Mouse (Mus musculus) Patski (cell line): Measurements from ENCODE around the gene Klhl40. TPM values are rescaled to one million over a fixed set of nuclear protein-coding genes. Genes with fewer than 3 reads are reported as not detected.

Experiments used
- ATAC-seq: fragments of 100-300 bp; one replicate; pipeline ENCODE4 v1.8.0; 2021
- CTCF ChIA-PET: fragments of 350-600 bp; sonication (Branson Sonifier 250); formaldehyde crosslinking; loops from one replicate; lab custom pipeline; 2022; ENCODE audit warnings: inconsistent platforms; lab: Charles Lee
- POLR2A ChIA-PET: fragments of 350-600 bp; sonication (Branson Sonifier 250); formaldehyde crosslinking; loops from one replicate; lab custom pipeline; 2022; ENCODE audit warnings: antibody characterized with exemption, inconsistent platforms; lab: Charles Lee
- DNase-seq: peaks from one replicate; pipeline ENCODE4 v3.0.0-alpha.2; 2011; ENCODE audit warnings: low read depth, low spot score
- H3K27me3 ChIP-seq: fragments of 371-371 bp; one replicate; pipeline ENCODE4 v1.5.1; 2021
- CTCF ChIP-seq: fragments of 100-300 bp; IDR thresholded peaks from one replicate; pipeline ENCODE4 v1.5.1; 2021
- in situ Hi-C: fragments of 300-500 bp; cut with MboI; formaldehyde crosslinking; loops from 3 replicates; pipeline ENCODE4 v1.11.1; 2018; ENCODE audit warnings: low pct_unique_long_range_greater_than_20kb, mixed read lengths
- polyA plus RNA-seq: library from polyadenylated mRNA; unstranded; gene quantifications from one replicate; pipeline ENCODE4 v1.2.3, GENCODE M21; 2021

Klhl40 gene
- polyA plus RNA-seq, 1 experiment from 2014 or later: not detected

GRCm38 (mm10) chr9:121760271-121761090 lies 16.9 kb upstream of the Klhl40 start:
- peak; percentile 51 for ATAC-seq
- POLR2A ChIA-PET: interaction anchor here (1.0 to 2.5 kb wide), 6 partner anchors 10 to 69 kb away, joined by 3 to 6 read pairs (median 4); no protein-coding TSS in a partner anchor
- no peak for TF ChIP-seq CTCF
- CTCF ChIA-PET: interaction anchor here (1.4 to 2.7 kb wide), 3 partner anchors 63 to 91 kb away, joined by 3 to 7 read pairs (median 5); no protein-coding TSS in a partner anchor
- DNase-seq: no peak
- in situ Hi-C loops: no loop called here
- no peaks in the 10 kb centered on the region for H3K27me3 ChIP-seq

GRCm38 (mm10) chr9:121761091-121761665 lies 16.2 kb upstream of the Klhl40 start:
- ATAC-seq: no peak
- no peak for DNase-seq
- CTCF ChIA-PET: interaction anchor here (2.7 kb wide), 1 partner anchor 69 kb away, joined by 7 read pairs; no protein-coding TSS in a partner anchor
- in situ Hi-C loops: no loop called here
- no peak for TF ChIP-seq CTCF
- POLR2A ChIA-PET: interaction anchor here (1.0 to 1.8 kb wide), 2 partner anchors 41 to 69 kb away, joined by 3 to 5 read pairs; no protein-coding TSS in a partner anchor
- H3K27me3 ChIP-seq: no peaks in the 10 kb centered on the region

- POLR2A ChIA-PET: interaction anchor here (1.0 kb wide), 1 partner anchor 42 kb away, joined by 3 read pairs; no protein-coding TSS in a partner anchor
- in situ Hi-C loops: no loop called here
- CTCF ChIA-PET: interaction anchor here (2.7 kb wide), 1 partner anchor 68 kb away, joined by 7 read pairs; no protein-coding TSS in a partner anchor
- no peak for DNase-seq
- no peaks in the 10 kb centered on the region for H3K27me3 ChIP-seq
- ATAC-seq: no peak
- TF ChIP-seq CTCF: no peak
Observed at GRCm38 (mm10) chr9:121761787-121762186, 15.6 kb upstream of the Klhl40 start.

GRCm38 (mm10) chr9:121762248-121762647 lies 15.2 kb upstream of the Klhl40 start:
- in situ Hi-C loops: no loop called here
- H3K27me3 ChIP-seq: no peaks in the 10 kb centered on the region
- ATAC-seq: no peak
- TF ChIP-seq CTCF: no peak
- ChIA-PET POLR2A (no interaction called here), CTCF (no interaction called here)
- no peak for DNase-seq

GRCm38 (mm10) chr9:121762761-121763160 lies 14.6 kb upstream of the Klhl40 start:
- in situ Hi-C loops: no loop called here
- H3K27me3 ChIP-seq: no peaks in the 10 kb centered on the region
- CTCF ChIA-PET: no interaction called here
- ATAC-seq (no peak), DNase-seq (no peak)
- no peak for TF ChIP-seq CTCF
- POLR2A ChIA-PET: no interaction called here

- ChIA-PET POLR2A (no interaction called here), CTCF (no interaction called here)
- ATAC-seq: no peak
- no peaks in the 10 kb centered on the region for H3K27me3 ChIP-seq
- no peak for TF ChIP-seq CTCF
- in situ Hi-C loops: no loop called here
- DNase-seq: no peak
Observed at GRCm38 (mm10) chr9:121763716-121764115, 13.7 kb upstream of the Klhl40 start.

- no peak for DNase-seq
- ChIA-PET POLR2A (no interaction called here), CTCF (no interaction called here)
- TF ChIP-seq CTCF: no peak
- in situ Hi-C loops: loop anchor here (5.0 kb wide), 1 partner anchor 57 kb away; no protein-coding TSS in a partner anchor
- H3K27me3 ChIP-seq: no peaks in the 10 kb centered on the region
- no peak for ATAC-seq
Observed at GRCm38 (mm10) chr9:121765166-121765855, 12.1 kb upstream of the Klhl40 start.

- DNase-seq: no peak
- TF ChIP-seq CTCF: no peak
- in situ Hi-C loops: no loop called here
Observed at GRCm38 (mm10) chr9:121772412-121772811, 5.0 kb upstream of the Klhl40 start.

GRCm38 (mm10) chr9:121775951-121776350 lies 1.5 kb upstream of the Klhl40 start:
- ATAC-seq: no peak
- no peak for DNase-seq
- in situ Hi-C loops: no loop called here
- CTCF ChIA-PET: no interaction called here
- peaks cover 24% of the 10 kb centered on the region for H3K27me3 ChIP-seq
- POLR2A ChIA-PET: no interaction called here
- TF ChIP-seq CTCF: no peak

More at GRCm38 (mm10) chr9:121772412-121772811, 5.0 kb upstream of the Klhl40 start:
- ChIA-PET POLR2A (no interaction called here), CTCF (interaction anchor here (0.6 to 1.0 kb wide), 3 partner anchors 30 to 55 kb away, joined by 3 read pairs; no protein-coding TSS in a partner anchor)
- ATAC-seq: no peak
- H3K27me3 ChIP-seq: peaks cover 8% of the 10 kb centered on the region

- no peak for DNase-seq
Observed at GRCm38 (mm10) chr9:121776511-121776910, 896 bp upstream of the Klhl40 start.

More at GRCm38 (mm10) chr9:121776511-121776910, 896 bp upstream of the Klhl40 start:
- CTCF ChIA-PET: interaction anchor here (0.6 to 1.4 kb wide), 2 partner anchors 23 to 46 kb away, joined by 3 read pairs; no protein-coding TSS in a partner anchor
- in situ Hi-C loops: no loop called here
- ATAC-seq: no peak
- H3K27me3 ChIP-seq: peaks cover 24% of the 10 kb centered on the region
- POLR2A ChIA-PET: interaction anchor here (0.6 kb wide), 2 partner anchors 47 to 231 kb away, joined by 3 to 4 read pairs; no protein-coding TSS in a partner anchor
- TF ChIP-seq CTCF: no peak
